Mouse (Mus musculus) CH12.LX (cell line): ENCODE results near the gene Hapln1.

ENCODE experiments used
- CTCF ChIP-seq, 2 experiments: IDR thresholded peaks in 1 of 2; conservative IDR thresholded peaks in 1 of 2; 2 replicates each; pipeline ENCODE4 v1.5.1; 2011 to 2012; ENCODE audit warnings: low read depth in 2 of 2, low read length in 2 of 2, improper control_type of control experiment in 1 of 2, inconsistent platforms in 1 of 2, mild to moderate bottlenecking in 1 of 2, moderate library complexity in 1 of 2
- ELF1 ChIP-seq: IDR thresholded peaks from 2 replicates; pipeline ENCODE4 v1.6.1; 2014; ENCODE audit warnings: low read depth, mild to moderate bottlenecking, inconsistent platforms, low read length, improper control_type of control experiment
- HCFC1 ChIP-seq: IDR thresholded peaks from 2 replicates; pipeline ENCODE4 v1.6.1; 2012; ENCODE audit warnings: low read depth, mild to moderate bottlenecking, inconsistent platforms, low read length, improper control_type of control experiment
- IRF4 ChIP-seq: IDR thresholded peaks from 2 replicates; pipeline ENCODE4 v1.6.1; 2014; ENCODE audit warnings: low read depth, mild to moderate bottlenecking, inconsistent platforms, low read length, improper control_type of control experiment
- MXI1 ChIP-seq: IDR thresholded peaks from 2 replicates; pipeline ENCODE4 v1.6.1; 2011; ENCODE audit warnings: mild to moderate bottlenecking, low read depth, low read length, improper control_type of control experiment
- MYC ChIP-seq: IDR thresholded peaks from 2 replicates; pipeline ENCODE4 v1.6.1; 2011; ENCODE audit warnings: low read depth, mild to moderate bottlenecking, improper control_type of control experiment, low read length
- NRF1 ChIP-seq: IDR thresholded peaks from 2 replicates; pipeline ENCODE4 v1.6.1; 2014; ENCODE audit warnings: low read depth, mild to moderate bottlenecking, inconsistent platforms, low read length, improper control_type of control experiment, moderate library complexity
- PAX5 ChIP-seq: IDR thresholded peaks from 2 replicates; pipeline ENCODE4 v1.6.1; 2012; ENCODE audit warnings: low read length, inconsistent platforms, mixed read lengths
- POLR2A ChIP-seq: IDR thresholded peaks from 2 replicates; pipeline ENCODE4 v1.6.1; 2011; ENCODE audit warnings: low read depth, mild to moderate bottlenecking, improper control_type of control experiment, low read length
- POLR2AphosphoS2 ChIP-seq: IDR thresholded peaks from 2 replicates; pipeline ENCODE4 v1.6.1; 2011; ENCODE audit warnings: low read depth, low read length, improper control_type of control experiment
- ZC3H11A ChIP-seq: IDR thresholded peaks from 2 replicates; pipeline ENCODE4 v1.6.1; 2012; ENCODE audit warnings: low read depth, mild to moderate bottlenecking, inconsistent platforms, low read length, improper control_type of control experiment
- ZMIZ1 ChIP-seq: IDR thresholded peaks from 2 replicates; pipeline ENCODE4 v1.6.1; 2012; ENCODE audit warnings: low read depth, mild to moderate bottlenecking, inconsistent platforms, low read length, improper control_type of control experiment

GRCm38 (mm10) chr13:89521507-89521908, 18.1 kb upstream of the Hapln1 start:
- TF ChIP-seq ELF1 (no peak), HCFC1 (no peak), MXI1 (no peak), CTCF (conservative IDR thresholded peaks at IDR 0.05 in 1 of 2, IDR thresholded peaks at IDR 0.05 in 1 of 2; ENCODE audit: low read depth in 2 of 2, low read length in 2 of 2) (no peak), IRF4 (peak; percentile 81), ZC3H11A (no peak), MYC (no peak), POLR2A (no peak), ZMIZ1 (no peak), PAX5 (no peak), POLR2AphosphoS2 (no peak), NRF1 (no peak)
